Mouse (Mus musculus) layer of hippocampus, adult 2 months (tissue): ENCODE data around the gene Pappa2. TPM values are rescaled to one million over a fixed set of nuclear protein-coding genes. Genes with fewer than 3 reads are reported as not detected.

Experiments
- DNase-seq, 2 experiments: peaks; one replicate each; pipeline ENCODE4 v3.0.0; 2022; ENCODE audit warnings: low spot score in 2 of 2
- H3K27ac ChIP-seq: fragments of 200-600 bp; 2 replicates; pipeline ENCODE4 v1.8.1; 2022
- H3K4me3 ChIP-seq: fragments of 200-600 bp; 2 replicates; pipeline ENCODE4 v1.8.1; 2022; ENCODE audit warnings: mild to moderate bottlenecking
- CTCF ChIP-seq: fragments of 200-600 bp; conservative IDR thresholded peaks from 2 replicates; pipeline ENCODE4 v1.8.1; 2022; ENCODE audit warnings: antibody characterized with exemption, mild to moderate bottlenecking, moderate library complexity
- total RNA-seq, 2 experiments: library from RNA; stranded (reverse); gene quantifications; 2 replicates each; pipeline ENCODE4 v1.2.3; 2021

The Pappa2 gene
- total RNA-seq, 2 experiments from 2014 or later: 1.4 to 1.5 TPM

DNA sequence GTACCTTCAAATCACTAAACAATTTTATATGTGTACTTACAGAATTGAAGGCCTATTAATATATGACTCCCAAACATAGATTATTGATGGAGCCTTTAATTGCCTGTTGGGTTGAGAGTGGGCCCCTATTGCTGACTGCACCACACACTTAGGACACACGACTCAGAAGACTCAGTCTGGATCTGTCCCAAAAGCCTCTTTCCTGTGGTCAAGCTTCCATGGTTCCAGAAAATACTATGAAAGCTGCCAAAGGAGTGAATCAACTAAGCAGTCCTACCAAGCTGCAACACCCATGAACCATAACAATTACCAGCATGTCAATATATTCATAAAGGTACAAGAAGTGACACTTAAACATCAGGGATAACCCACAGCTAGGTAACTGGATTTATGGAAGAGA is 106.7 kb downstream of the Pappa2 start:
- no peak for TF ChIP-seq CTCF
- no peak for DNase-seq
- H3K27ac ChIP-seq: no peak overlapping the region
- H3K4me3 ChIP-seq: no peak overlapping the region

DNA sequence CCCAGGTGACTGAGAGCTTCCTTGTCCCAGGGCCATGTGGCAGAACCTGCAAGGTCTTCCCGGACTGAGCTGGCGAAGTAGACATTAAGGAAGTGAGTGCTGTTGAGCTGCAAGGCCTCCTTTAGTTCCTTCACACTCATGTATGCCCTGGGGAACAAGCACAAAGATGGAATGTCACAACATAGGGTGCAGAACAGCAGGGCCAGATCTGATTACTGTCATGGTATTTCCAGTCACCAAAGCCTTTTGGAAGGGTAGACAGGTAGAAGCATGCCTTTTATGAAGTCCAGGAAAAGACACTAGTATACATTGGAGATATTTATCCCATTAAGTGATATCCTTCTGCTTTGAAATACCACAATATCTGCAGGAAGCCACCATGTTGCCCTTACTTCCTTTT is 108.9 kb downstream of the Pappa2 start:
- Histone ChIP-seq H3K4me3 (no peak overlapping the region), H3K27ac (no peak overlapping the region)
- DNase-seq: no peak
- no peak for TF ChIP-seq CTCF

DNA sequence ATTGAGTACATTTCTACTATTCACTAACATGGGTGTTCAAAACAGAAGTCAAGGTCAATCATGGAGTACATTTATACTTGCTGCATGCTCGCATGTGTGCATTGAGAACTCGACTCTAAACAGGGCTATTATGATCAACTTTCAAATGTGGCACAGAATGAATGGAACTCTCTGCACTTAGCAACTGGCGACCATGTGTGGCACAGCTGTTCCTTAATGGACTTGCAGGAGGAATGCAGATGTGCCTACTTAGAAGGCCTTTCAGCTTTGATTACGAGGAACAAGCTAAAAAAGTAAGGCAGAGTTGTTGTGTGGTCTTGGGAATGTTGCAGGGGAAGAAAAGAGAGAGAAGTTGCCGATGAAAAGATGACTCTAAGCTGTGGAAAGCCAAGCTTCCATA is 120.1 kb downstream of the Pappa2 start:
- TF ChIP-seq CTCF: no peak
- Histone ChIP-seq H3K4me3 (no peak overlapping the region), H3K27ac (no peak overlapping the region)
- no peak for DNase-seq

DNA sequence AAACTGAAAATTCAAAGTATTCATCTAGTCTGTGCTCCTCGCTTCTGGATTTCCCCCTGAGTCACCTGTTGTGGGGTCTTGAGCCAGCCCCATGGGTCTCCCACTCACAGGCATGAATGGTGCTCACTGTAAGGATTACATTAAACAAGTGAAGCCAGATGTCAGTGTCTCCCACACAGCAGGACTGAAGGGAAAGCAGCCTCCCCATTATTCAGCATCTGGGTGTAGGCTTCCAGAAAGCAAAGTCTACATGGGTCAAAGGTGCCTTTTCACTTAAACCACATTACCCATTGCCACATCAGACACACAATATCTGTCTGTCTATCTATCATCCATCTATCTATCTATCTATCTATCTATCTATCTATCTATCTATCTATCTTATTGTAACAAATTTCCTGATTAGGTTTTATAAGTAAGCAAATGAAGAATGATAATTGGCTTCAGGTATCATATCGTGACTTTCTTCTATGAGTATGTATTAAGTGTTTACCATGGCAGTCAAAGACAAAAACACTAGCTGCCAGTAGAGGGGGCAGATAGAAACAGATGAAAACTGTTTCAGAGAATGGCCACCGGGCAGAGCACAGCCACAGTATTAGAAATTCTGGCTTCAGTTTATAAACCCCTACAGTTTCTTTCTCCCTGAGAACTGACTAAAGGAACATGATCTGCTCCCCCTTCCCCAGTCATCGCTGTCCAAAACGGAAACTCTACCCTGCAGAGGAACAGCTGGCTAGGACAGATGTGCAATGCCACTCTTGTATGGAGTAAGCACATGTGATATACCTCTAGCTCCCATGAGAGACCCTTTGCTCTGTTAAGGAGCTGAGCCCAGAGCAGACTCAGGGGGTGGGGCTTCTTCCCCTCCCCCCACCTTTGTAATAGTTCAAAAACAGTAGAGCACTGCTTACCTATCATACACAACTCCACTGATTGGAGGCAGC is 126.1 kb downstream of the Pappa2 start:
- H3K27ac ChIP-seq: no peak overlapping the region
- peak; percentile 61 for TF ChIP-seq CTCF
- DNase-seq: no peak
- H3K4me3 ChIP-seq: no peak overlapping the region

DNA sequence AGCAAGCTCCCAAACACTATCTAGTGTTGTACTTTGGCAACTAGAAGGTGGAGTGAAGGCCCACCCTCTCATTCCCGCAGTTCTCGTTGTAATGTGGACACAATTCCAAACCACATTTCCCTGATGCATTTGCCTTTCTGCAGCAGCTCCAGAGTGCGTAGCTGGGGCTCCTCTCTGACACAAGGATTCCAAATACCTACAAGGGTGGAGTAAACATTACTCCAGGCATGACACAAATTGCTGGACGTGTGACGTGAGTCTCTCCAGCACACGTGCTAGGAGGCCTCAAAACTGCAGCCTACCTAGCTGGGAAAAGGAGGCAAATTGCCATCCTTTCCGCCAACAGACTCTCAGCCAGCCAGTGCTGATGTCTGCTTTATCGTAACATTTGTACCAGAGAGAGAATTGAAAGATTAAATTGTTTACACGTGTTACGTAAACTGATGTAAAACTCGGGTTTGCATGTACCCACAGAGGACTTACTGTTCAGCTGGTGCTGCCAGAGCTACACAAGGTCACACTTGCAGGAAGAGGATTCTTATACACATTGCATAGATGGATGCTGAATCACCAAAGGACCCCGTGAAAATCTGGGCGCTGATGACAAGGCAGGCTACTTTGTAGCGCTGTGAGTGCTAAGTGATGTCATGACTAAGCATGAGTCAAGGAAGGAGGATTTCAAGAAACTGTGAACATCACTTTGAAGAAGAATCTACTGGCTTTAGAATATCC is 127.3 kb downstream of the Pappa2 start:
- Histone ChIP-seq H3K4me3 (no peak overlapping the region), H3K27ac (no peak overlapping the region)
- no peak for DNase-seq
- TF ChIP-seq CTCF: no peak

DNA sequence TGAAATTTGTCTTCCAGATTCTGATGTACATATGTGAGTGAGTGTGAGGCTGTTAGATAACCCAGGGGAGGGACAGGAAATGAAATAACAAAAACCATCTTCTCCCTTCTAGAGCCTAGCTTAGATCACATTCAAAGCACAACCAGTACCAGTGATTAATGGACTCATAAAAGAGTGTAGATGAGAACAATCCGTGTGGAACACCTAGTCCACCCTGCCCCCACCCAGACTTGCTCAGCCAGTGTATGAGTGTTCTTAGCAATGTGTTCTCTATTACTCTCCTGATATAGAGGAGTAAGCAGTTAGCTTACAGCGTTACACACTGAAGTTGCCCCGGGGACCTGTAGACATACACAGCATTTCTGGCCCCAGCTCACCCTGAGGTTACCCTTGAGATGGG is 129.8 kb downstream of the Pappa2 start:
- no peak overlapping the region for H3K27ac ChIP-seq
- no peak for DNase-seq
- no peak overlapping the region for H3K4me3 ChIP-seq
- no peak for TF ChIP-seq CTCF

DNA sequence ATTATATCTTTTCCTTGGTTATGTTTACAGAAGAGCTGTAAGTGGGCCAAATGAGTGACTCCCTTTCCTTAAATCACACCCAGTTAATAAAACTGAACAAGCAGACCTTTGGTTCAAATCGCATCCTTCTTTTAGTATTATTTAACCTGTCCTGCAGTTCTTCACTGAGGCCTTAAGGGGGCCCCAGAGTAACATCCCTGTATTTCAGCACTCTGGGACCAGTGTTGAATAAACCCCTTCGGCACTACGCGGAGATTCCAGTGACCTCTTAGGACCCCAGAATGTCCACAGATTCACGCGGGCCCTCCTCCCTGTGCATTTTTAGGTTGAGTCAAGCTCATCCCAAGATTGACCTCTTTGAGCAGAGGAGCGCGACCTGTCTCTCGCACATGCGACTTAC is 135.7 kb downstream of the Pappa2 start:
- no peak overlapping the region for H3K4me3 ChIP-seq
- H3K27ac ChIP-seq: no peak overlapping the region
- peak; percentile 81 for TF ChIP-seq CTCF
- peak in 1 of 2 experiments; percentile 15 for DNase-seq

DNA sequence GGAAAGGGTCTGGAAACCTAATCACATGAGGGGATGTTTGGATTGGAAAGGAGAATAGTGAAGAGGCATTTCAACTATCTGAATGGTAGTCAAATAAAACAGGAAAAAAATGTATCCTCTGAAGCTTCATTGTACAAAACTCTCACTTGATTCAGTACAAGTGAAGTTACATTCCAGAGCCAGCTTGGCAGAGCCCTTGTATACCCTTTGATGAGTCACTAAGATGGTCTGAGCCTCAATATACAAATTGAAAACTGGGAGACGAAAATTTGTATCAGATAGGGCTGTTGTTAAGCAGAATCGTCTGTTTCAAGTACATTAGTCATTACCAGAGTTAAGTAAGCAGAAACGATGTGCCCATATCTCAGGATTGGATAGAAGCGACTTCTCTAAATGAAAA is 143.1 kb downstream of the Pappa2 start:
- no peak for DNase-seq
- no peak for TF ChIP-seq CTCF

DNA sequence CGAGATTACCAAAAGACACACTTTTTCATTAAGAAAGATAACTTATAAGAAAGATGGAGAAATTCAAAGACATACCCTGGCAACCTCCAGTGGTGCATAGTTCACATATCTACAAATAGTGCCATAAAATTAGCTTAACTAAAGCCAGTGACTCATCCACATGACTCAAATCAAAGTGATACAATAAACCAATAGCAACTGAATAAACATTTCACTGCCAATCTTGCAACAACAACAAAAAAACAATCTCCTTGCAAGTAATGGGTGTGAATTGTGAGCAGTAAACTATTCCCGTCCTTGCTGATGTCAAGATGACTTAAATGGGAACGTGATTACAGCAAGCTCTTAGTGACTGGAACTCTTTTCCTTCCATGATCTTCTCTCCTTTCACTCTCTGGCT is 150.1 kb downstream of the Pappa2 start:
- Histone ChIP-seq H3K4me3 (no peak overlapping the region), H3K27ac (no peak overlapping the region)
- no peak for DNase-seq
- no peak for TF ChIP-seq CTCF

More for the DNA sequence above, 143.1 kb downstream of the Pappa2 start:
- Histone ChIP-seq H3K27ac (no peak overlapping the region), H3K4me3 (no peak overlapping the region)

DNA sequence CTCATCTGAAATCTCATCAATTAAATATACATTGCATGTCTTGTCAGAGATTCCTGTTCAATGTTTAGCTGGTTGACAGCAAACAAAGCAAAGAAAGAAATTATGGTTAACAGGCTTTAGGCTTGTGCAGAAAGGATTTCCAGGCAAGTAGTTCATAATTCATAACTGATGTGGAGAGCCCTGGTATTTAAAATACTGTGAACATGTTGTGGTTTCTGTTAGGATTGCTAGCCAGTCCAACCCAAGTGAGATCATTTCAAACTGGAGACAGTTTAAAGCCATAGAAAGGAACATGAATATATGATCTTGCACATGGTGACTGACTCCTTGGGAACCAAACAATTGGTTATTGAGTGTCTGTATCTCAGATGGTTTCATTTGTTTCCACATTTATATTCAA is 152.4 kb downstream of the Pappa2 start:
- TF ChIP-seq CTCF: no peak
- no peak overlapping the region for H3K4me3 ChIP-seq
- H3K27ac ChIP-seq: no peak overlapping the region
- no peak for DNase-seq

DNA sequence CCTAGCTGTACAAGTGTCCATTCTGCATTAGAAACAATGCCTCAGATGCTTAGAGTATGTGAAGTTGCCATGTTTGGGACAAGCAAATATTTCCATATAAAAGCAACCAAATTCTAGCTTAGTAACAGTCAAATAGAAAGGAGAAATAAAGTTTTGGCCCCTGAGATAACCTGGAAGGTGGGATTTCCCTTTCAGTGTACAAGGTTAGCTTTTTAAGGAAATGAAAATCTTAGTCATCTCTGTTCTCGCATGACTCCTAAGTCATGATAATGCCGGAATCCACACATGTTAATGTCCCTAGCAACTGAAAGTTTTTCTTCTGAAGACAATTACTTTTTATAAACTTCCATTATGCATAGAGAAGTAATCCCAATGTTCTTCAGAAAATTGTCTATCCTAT is 160.6 kb downstream of the Pappa2 start:
- Histone ChIP-seq H3K27ac (no peak overlapping the region), H3K4me3 (no peak overlapping the region)
- TF ChIP-seq CTCF: no peak
- no peak for DNase-seq

DNA sequence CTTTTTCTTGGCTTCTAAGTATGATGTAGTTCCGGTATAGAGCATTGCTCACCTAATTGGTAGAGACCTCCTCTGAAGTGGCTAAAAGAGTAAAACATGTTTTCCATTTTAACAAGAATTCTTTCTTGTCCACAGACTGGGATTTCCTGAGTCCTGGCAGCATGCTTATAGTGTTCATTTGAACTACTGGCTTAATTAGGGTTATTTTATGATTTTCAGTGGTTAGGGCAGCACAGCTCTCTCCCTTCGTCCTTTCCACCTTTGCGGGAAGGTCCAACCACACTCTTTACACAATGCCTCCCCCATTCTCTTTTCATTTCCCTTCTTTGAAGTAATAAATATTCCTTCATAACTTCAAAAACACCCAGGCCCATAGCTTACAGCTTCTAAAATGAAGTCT is 163.8 kb downstream of the Pappa2 start:
- no peak overlapping the region for H3K27ac ChIP-seq
- no peak overlapping the region for H3K4me3 ChIP-seq
- no peak for DNase-seq
- no peak for TF ChIP-seq CTCF

DNA sequence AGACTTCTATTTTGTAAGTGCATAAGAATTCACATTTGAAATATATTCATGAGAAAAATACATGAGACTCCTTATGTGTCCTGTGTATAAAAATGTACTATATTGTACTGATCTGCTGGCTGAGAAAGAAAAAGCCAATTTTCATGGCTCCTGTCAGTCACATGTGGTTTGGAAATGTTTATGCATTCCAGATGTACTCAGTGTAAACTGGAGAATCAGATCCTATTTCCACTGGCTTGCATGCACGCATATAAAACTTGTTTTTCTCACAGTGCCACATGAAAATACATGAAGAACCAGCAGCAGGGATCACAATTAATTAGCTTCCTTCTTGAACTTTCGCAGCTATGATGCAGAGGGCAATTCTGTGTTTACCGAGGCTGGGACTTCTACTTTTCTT is 168.4 kb downstream of the Pappa2 start:
- H3K4me3 ChIP-seq: no peak overlapping the region
- no peak overlapping the region for H3K27ac ChIP-seq
- TF ChIP-seq CTCF: no peak
- no peak for DNase-seq
